Mouse (Mus musculus) limb, embryonic 14.5 days (tissue): ENCODE measurements around the gene Hic1. TPM values are rescaled to one million over a fixed set of nuclear protein-coding genes. Genes with fewer than 3 reads are reported as not detected.
A peak's percentile ranks its signal among the peaks of the same experiment; 100 is the strongest.

ENCODE experiments used
- ATAC-seq: fragments of 200-750 bp; cut with Nextera tagmentation; 2 replicates; pipeline ENCODE4 v1.8.0; 2017; ENCODE audit warnings: low read depth, moderate number of reproducible peaks, moderate TSS enrichment; ENCODE audit not compliant: low FRiP score
- DNase-seq: peaks from one replicate; pipeline ENCODE4 v3.0.0-alpha.2; 2015; ENCODE audit warnings: low spot score
- H3K27ac ChIP-seq: fragments of 300-500 bp; sonication (generic); replicated peaks from 2 replicates; pipeline ENCODE4 v1.5.1; 2014; ENCODE audit warnings: low read depth, mild to moderate bottlenecking, low read length, moderate library complexity, mixed read lengths
- H3K27me3 ChIP-seq: fragments of 300-500 bp; sonication (generic); 2 replicates; pipeline ENCODE4 v1.6.1; 2014; ENCODE audit warnings: low read length, mixed read lengths; ENCODE audit not compliant: control insufficient read depth, insufficient read depth
- H3K36me3 ChIP-seq: fragments of 300-500 bp; sonication (generic); 2 replicates; pipeline ENCODE4 v1.6.1; 2014; ENCODE audit warnings: mild to moderate bottlenecking, low read length, moderate library complexity, mixed read lengths; ENCODE audit not compliant: control insufficient read depth, insufficient read depth
- H3K4me1 ChIP-seq: fragments of 300-500 bp; sonication (generic); 2 replicates; pipeline ENCODE4 v1.6.1; 2014; ENCODE audit warnings: antibody characterized with exemption, low read length, mixed read lengths; ENCODE audit not compliant: control insufficient read depth, insufficient read depth
- H3K4me2 ChIP-seq: fragments of 300-500 bp; sonication (generic); replicated peaks from 2 replicates; pipeline ENCODE4 v1.6.1; 2014; ENCODE audit warnings: low read depth, mild to moderate bottlenecking, low read length, moderate library complexity; ENCODE audit not compliant: severe bottlenecking
- H3K4me3 ChIP-seq: fragments of 300-500 bp; sonication (generic); replicated peaks from 2 replicates; pipeline ENCODE4 v1.5.1; 2014; ENCODE audit warnings: low read length
- H3K9ac ChIP-seq: fragments of 300-500 bp; sonication (generic); 2 replicates; pipeline ENCODE4 v1.6.1; 2014; ENCODE audit warnings: mild to moderate bottlenecking, low read depth, low read length, moderate library complexity; ENCODE audit not compliant: severe bottlenecking
- H3K9me3 ChIP-seq: fragments of 300-500 bp; sonication (generic); 2 replicates; pipeline ENCODE4 v1.6.1; 2016; ENCODE audit warnings: low read length; ENCODE audit not compliant: control insufficient read depth
- POLR2A ChIP-seq: fragments of 200-500 bp; IDR thresholded peaks from 2 replicates; pipeline ENCODE4 v1.8.0; 2012; ENCODE audit warnings: inconsistent platforms, mild to moderate bottlenecking, moderate library complexity, borderline replicate concordance; ENCODE audit not compliant: insufficient read depth, insufficient read length; ENCODE audit errors: extremely low read depth
- WGBS: fragments of 180-500 bp; shearing (Covaris S2); extraction: QIAGEN DNeasy Blood & Tissue Kit; methylation state at CpG from one replicate; pipeline ENCODE4 v1.1.7; 2014; 5-methylcytosine and 5-hydroxymethylcytosine counted together
- polyA plus RNA-seq, 2 experiments: library from polyadenylated mRNA; depleted of rRNA in 1 of 2; stranded (reverse) in 1 of 2; unstranded in 1 of 2; fragments of >200 nt; fragmentation: Nextera tagmentation in 1 of 2; extraction: Ambion mirVana in 1 of 2; gene quantifications; 2 replicates each; pipeline versions ENCODE4 v1.2.1 to v1.2.3; 2012 to 2014

Hic1 gene
- polyA plus RNA-seq, 2 experiments = 21.4 to 90.8 TPM

DNA sequence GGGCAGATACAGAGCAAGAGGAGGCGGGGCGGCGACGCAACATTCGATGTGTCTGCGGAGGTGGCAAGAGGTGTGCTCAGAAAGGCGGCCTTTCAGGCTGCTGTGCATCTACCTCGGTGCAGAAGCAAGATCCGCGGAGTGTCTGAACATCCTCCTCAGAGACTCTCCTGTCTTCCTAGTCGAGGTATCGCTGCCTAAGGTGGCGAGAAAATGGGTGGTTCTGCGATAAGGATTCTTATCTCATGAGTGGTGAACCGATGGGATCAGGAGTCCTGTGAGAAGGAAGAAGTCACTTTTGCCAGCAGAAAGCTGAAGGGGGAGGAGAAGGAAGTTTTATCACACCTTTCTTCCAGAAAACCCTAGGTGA is 4.5 kb upstream of the Hic1 start:
- DNase-seq = no peak
- H3K36me3 ChIP-seq = peaks cover 14% of the 10 kb centered on the region
- peak overlapping the region; percentile 64 for H3K4me3 ChIP-seq
- TF ChIP-seq POLR2A = no peak
- H3K27ac ChIP-seq = no peak overlapping the region
- peak overlapping the region; percentile 89 for H3K4me2 ChIP-seq
- no peak overlapping the region for H3K9ac ChIP-seq
- peaks cover 34% of the 10 kb centered on the region for H3K4me1 ChIP-seq
- no peak for ATAC-seq
- H3K9me3 ChIP-seq = no peaks in the 10 kb centered on the region
- 4% methylated on average over 15 of the region's 15 CpGs for WGBS
- peaks cover 47% of the 10 kb centered on the region for H3K27me3 ChIP-seq

DNA sequence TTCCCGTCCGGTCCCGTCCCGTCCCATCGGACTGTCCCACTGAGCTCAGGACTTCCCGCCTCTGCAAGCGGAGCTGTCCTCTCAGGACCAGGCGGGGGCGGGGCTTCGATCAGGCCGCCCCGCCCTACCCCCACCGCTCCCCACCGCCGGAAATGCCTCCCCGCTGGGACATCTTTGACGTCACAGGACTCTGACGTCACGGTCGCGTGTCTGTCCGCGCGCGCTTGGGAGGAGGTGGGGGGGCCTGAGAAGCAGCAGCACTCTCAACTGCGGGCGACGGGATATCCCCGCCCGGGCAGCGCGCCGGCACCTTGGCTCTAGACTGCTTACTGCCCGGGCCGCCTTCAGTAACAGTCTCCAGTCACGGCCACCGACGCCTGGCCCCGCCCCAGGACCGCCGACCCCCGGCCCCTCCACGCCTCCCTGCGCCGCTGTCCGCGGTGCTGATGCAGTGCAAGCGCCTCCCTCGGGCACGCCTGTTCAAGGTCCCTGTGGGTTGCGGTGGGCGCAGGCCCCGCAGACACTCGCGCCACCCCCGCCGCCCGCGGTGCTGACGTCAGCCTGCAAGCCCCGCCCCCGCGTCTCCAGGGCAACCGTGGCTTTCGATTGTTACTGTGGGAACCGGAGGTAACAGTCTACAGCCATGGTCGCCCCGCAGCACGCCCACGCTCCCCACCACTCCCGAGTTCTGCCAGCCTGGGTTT is 3.9 kb upstream of the Hic1 start:
- Histone ChIP-seq H3K4me2 (peak overlapping the region; percentile 89), H3K27me3 (peaks cover 52% of the 10 kb centered on the region), H3K9me3 (no peaks in the 10 kb centered on the region), H3K36me3 (peaks cover 14% of the 10 kb centered on the region), H3K27ac (no peak overlapping the region), H3K4me3 (peak overlapping the region; percentile 64), H3K4me1 (peaks cover 34% of the 10 kb centered on the region), H3K9ac (0 out of 2 replicates have a peak overlapping the region, but pooled peaks have one; percentile 14)
- DNase-seq = peak; percentile 70
- under 1% methylated on average over 46 of the region's 71 CpGs for WGBS
- TF ChIP-seq POLR2A = no peak
- ATAC-seq = peak; percentile 29

DNA sequence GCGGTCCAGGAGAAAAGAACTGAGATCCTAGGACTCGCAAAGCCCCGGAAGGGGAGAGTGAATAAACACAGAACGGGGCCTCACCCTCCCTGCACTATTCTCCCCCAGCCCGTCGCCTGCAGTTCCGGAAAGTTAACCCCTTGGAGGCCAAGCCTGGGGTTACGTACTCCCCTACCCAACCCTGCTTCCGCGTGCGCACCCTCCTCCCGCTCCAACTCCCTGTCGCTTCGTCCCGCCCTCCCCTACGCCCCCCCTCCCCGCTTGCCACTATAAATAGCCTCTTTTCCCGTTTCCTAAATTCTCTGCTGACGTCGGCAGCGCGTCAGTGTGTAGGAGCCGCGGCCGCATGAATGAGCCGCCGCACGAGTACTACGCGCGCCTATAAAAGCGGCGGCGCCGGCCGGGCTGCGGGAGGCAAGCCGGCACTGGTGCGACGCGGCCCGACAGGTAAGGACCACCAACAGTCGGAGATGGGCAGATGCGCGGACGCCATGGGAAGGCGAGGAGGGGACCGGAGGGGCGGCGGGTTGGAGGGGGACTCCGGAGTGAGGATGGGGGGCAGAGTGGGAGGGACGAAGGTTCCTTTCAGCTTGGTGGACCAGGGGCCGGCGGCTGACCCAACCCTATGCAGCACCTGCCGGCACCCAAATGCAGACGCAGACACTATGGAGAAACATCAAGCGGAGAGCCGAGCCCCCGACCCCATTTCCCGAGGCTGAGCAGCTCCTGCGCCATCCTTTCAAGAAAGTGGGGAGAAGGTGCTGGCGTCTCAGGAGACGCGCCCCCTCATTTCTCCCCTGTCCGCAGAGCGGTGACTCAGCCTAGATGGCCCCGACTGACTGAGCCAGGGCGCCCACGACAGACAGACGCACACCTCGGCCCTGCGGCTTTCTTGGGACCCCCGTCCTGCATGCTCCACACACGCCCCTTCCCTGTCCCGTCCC is 3.1 kb upstream of the Hic1 start:
- peaks cover 61% of the 10 kb centered on the region for H3K27me3 ChIP-seq
- H3K4me1 ChIP-seq = peaks cover 27% of the 10 kb centered on the region
- ATAC-seq = no peak
- H3K4me2 ChIP-seq = peak overlapping the region; percentile 89
- 2% methylated on average over 59 of the region's 75 CpGs for WGBS
- H3K4me3 ChIP-seq = peak overlapping the region; percentile 64
- no peak for TF ChIP-seq POLR2A
- no peak overlapping the region for H3K27ac ChIP-seq
- peak; percentile 23 for DNase-seq
- no peaks in the 10 kb centered on the region for H3K9me3 ChIP-seq
- peaks cover 8% of the 10 kb centered on the region for H3K36me3 ChIP-seq
- H3K9ac ChIP-seq = peak overlapping the region; percentile 14

DNA sequence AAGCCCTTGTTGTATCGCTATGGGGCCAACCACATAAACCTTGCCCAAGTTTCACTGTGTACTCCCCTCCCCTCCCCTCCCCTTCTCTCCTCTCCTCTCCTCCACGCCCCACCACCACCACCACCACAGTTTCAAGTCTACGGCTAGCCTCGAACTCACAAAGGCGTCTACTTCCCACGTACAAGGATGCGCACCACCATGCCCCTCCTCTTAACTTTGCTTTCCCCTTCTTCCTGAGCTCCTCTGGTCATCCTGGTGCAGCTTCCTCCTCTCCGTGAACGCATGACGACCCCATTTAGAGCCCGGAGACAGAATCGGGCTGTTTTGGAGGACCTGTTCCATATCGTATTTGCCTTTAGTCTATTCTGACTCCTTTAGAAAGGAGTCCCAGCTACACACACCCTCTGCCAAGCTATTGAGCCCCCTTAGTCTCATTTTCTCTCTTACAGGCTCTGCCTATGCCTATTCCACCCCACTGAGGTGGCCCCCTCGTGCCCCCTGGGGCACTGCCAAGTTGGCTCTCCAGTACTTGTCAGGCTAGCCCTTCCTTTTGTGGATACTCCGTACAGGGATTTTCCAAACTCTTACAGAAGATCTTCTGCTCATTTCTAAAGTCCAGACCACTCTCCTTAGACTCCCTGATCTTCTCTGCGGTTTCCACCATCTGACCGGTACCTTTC is 2.0 kb upstream of the Hic1 start:
- 12% methylated on average over 17 of the region's 17 CpGs for WGBS
- H3K4me3 ChIP-seq = peak overlapping the region; percentile 64; the same call in 1 of the 2 replicates
- no peaks in the 10 kb centered on the region for H3K9me3 ChIP-seq
- no peak for DNase-seq
- peaks cover 70% of the 10 kb centered on the region for H3K27me3 ChIP-seq
- H3K9ac ChIP-seq = no peak overlapping the region
- no peak for TF ChIP-seq POLR2A
- no peak overlapping the region for H3K27ac ChIP-seq
- H3K36me3 ChIP-seq = peaks cover 13% of the 10 kb centered on the region
- no peak for ATAC-seq
- peak overlapping the region; percentile 85 for H3K4me2 ChIP-seq
- peaks cover 32% of the 10 kb centered on the region for H3K4me1 ChIP-seq
